Mouse (Mus musculus) brain, adult 2 months (tissue): Measurements from ENCODE around the gene Sgms1.

ENCODE experiments used
- DNase-seq: peaks from one replicate; pipeline ENCODE4 v3.0.0; 2011; ENCODE audit warnings: low read depth, low spot score

Sgms1 gene

DNA sequence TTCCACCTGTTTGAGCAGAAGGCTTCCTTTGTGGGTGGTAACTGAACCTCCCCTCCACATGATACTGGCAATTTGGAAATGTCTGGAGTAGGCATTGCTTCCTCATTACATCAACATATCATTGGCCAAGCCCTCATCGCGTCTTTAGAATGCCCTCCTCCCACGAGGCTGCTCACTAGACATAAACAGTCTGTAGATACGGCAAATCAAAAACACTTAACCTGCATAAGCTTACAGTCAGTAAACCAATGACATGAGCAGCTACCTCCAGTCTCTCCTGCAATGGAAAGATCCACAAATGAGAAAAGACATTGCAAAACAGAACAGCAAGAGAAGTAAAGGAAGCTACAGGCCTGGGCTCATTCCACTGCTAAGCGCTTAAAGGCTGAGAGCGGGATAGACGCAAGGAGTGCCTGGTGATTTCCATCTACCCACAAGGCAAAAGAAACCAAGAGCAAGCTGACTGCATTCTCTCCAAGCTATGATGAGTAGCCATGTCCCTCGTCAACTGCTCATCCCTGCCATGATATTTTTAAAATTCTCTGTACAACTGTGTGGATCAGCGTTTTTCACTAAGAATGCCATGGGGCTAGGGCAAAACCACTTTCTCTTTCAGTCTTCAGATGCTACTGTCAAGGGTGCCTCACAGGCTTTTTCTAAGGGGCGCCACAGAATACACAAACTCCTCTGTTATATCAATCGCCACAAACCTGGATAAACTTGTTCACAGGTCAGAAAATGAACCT, 117.9 kb downstream of the Sgms1 start:
- no peak for DNase-seq

DNA sequence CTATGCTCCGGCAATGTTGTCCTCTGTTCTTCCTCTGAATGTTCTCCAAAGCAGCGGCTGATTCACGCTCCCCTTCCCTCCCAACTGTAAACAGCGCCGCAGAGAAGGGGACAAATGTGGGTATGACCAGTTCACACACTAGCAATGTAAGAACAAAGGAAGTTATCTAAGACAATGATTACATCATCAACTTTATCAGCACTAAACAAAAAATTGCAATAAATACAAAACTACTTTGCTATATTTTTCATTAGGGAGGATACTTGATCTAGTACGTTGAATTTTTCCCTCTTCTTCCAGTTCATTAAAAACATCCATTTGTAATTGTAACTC, 119.7 kb downstream of the Sgms1 start:
- DNase-seq: no peak

DNA sequence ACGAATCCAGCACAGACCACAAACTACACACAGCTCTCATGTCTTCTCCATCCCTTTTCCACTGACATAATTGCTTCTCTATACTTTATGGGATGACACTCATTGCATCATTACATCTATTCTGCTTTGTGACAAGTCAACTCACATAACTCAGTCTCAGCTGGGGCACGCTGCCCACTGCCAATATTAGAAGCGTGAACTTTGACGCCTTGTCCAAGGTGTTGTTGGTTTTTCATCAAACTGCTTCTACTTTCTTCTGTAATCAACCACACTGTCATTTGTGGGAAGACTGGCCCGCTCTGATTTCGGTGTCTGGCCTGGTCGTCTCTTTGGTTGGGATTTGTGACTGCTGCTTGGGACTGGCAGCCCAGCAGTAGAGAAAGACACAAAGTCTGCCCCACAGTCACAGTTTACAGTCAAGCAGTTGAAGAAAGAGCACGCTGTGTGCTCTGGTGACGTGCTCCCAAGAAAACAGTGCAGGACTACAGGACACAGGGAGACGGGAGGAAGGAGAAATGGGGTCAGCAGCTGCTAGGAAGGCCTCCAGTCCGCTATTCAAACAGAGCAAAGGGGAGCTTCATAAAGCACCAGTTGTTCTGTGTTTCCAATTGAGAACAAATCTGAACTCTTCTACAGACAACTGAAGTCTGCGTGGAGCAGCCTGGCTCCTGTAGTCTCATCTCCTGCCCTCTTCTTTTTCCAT, 120.2 kb downstream of the Sgms1 start:
- DNase-seq: peak; percentile 64

DNA sequence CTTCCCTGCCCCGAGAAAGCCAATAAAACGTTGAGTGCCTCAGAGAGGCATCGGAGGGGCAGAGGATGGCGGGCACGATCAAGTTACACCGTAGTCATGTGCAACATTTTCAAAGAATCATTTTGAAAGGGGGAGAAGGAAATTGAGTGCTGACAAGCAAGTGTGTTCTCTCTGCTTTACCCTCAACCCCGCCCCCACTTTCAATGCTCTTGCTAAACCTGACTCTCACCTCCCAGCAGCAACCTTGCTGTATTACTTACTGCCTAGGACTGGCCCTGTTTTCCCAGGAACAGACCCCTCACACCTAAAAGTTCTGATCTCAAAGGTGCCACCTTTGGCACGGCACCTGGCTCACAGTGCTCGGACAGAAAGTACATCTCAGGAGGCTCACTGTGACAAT, 121.0 kb downstream of the Sgms1 start:
- no peak for DNase-seq

DNA sequence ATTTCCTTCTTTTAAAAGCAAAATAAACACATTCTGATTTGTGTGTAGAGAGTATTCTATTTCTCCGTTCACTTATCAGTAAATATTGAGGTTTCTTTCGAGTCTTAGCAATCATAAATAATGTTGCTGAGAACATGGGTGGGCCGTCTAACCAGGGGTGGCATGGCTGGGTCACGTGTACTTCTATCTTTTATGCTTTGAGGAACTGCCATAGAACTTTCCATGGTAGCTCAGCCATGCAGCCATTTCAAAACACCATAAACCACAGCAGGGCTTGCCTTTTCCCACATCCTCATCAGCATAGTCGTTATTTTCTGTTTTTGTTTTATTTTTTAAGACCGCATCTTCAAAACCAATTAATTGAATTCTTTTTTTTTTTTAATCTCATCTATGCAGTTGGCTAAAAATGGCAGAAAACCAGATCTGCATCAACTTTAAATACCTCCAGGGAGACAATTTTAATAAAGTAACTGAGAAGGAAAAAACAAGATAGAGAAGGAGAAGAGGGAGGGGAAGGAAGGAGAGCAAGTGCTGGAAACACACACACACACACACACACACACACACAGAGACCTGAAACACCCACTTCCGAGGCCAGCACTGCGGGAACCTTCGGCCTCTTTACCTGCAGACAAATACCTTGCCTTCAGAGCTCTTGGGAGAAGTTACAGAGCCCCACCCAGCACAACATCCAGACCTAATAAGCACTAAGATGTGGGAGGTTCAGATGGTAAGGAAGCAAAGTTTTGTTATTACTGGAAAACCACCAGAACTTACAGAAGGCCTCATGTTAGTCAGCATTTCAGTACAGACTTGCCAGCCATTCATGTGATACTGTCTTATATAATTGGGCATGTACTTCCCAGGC, 122.9 kb downstream of the Sgms1 start:
- DNase-seq: peak; percentile 65

DNA sequence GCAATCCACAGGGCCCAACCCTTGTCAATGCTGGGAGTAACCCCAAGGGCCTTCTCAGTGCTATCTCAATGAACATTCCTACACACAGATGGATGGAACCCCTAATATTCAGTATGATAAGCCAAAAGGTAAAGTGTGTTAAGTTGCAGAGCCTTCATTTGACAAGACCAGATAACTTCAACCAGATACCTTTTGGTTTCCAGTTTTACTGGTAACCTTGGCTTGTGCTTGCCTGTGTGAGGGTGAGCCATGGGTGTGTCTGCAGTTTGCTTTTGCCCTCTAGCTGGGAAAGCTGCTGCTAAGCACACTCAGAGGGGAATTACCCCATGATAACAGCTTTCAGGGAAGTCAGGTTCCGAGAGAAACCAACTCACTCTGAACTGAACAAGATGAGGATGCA, 125.8 kb downstream of the Sgms1 start:
- no peak for DNase-seq

DNA sequence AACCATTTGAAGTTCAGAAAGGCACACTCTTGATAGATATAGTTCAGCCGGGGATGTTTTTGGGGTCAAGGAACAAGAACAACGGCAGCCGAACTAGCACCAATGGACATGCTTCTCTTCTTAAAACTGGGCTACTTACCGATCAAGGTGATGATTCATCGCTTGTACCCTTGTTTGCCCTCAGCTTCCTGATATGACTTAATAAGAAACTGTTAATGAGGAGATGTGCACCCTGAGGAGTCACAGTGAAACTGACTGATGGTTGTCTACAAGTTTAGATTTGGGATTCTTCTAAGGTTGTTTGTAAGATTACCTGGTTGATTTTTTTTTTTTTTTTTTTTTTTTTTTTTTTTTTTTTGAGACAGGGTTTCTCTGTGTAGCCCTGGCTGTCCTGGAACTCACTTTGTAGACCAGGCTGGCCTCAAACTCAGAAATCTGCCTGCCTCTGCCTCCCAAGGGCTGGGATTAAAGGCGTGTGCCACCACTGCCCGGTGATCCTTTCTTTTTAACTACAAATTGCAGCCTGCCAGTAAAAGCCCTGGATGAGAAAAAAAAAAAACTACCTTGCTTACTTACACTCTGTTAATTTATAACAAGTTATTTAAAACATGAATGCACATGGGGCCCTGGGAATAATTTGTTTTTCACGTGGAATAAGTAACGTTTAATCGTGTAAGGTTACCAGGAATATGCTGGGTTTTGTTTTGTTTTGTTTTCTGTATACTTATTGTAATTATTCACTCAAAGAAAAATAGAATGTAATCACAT, 126.5 kb downstream of the Sgms1 start:
- DNase-seq: no peak

DNA sequence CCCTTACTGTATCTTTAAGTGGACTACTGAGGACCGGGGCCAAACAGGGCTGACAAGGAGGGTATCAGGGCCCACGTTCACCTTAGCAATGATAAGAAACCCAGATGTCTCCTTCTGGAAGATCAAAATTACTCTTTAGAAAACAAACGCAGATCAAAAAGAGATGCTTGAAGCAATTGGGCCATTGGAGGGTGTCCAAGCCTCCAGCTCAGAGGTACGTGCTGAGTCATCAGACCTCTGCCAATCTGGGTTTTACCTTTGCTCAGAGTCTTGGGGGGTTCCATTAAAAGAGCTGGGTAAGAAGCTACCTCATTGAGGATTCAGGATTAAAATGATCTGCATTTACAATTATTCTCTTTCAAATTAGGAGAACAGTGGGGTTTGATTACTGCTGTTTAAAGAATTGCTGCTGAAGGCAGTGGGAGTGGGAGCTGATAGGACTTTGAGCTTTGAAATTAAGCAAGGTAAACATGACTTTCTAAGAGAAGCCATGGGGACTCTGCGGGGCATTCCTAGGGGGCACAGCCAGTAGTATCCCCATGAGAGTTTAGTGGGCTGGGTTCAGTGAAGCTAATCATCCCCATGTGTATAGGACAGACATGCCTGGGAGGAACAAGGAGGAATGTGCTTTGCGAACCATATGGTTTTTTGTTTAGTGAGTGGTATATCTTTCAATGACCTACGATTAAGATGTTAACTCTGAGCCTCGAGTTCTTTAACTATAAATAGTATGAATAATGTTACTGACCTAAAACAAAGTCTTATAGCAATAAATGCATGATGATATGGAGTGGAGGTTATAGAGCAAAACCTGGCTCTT, 128.4 kb downstream of the Sgms1 start:
- DNase-seq: peak; percentile 57

DNA sequence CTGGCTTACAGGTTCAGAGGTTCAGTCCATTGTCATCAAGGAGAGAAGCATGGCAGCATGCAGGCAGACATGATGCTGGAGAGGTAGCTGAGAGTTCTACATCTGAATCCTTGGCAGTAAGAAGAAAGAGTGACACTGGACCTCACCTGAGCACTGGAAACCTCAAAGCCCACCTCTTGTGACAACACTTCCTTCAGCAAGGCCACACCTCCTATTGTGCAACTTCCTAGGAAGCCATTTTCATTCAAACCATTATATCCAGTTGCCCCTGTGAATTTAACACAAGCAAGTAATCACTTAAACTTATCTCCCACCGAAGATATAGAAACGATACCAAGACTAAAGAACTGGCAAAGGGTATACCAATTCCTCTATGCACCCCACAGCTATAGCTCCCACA, 129.7 kb downstream of the Sgms1 start:
- DNase-seq: no peak

DNA sequence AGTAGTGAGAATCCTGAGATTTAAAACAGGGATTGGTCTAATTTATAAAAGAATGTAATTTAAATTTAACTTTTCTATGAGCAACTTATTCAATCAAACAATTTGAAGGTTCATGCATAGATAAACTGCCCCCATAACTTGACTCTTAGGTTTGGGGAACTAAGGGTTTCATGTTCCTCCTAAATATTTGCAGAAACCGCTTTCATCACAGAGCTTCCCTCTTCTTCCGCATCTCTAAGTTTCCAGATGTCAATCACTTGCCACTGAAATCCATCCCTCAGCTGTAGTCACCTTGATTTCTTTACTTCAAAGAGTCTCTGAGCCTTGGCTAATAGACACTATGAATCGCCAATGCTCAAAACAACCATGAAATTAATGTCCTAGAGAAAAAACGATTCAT, 130.5 kb downstream of the Sgms1 start:
- DNase-seq: no peak

DNA sequence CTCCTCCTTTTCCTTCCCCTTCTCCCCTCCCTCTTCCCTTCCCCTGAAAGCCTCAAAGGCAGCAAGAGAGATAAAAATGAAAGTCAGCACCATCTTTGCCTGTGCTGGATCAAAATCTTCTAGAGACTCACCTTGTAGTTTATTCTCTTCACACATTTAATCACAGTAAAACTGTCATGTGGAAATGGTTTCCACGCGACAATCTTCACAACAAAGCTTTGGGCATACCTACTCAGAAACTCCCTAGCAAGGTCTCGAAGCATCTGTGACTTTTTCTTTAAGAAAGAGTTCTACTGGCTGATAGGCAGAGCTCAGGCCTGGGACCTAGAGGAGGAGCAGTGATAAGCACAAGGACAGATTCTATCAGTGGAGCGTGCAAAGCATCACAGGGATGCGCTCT, 131.4 kb downstream of the Sgms1 start:
- no peak for DNase-seq

DNA sequence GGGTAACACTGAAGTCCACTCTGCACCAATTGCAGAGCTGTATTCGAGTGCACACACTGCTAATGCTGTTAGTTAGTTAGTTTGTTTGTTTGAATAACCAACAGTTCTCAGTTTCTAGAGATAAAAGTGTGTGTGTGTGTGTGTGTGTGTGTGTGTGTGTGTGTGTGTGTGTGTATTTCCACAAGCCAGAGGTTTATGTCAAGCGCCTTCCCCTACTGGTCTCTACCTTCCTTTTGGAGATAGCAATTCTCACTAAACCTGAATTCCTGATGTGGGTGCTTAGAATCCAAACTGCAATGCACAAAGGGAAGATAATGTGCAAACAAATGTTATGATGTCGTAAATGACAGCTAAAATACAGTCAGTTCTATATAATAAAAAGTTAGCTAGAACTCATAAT, 131.9 kb downstream of the Sgms1 start:
- DNase-seq: no peak

DNA sequence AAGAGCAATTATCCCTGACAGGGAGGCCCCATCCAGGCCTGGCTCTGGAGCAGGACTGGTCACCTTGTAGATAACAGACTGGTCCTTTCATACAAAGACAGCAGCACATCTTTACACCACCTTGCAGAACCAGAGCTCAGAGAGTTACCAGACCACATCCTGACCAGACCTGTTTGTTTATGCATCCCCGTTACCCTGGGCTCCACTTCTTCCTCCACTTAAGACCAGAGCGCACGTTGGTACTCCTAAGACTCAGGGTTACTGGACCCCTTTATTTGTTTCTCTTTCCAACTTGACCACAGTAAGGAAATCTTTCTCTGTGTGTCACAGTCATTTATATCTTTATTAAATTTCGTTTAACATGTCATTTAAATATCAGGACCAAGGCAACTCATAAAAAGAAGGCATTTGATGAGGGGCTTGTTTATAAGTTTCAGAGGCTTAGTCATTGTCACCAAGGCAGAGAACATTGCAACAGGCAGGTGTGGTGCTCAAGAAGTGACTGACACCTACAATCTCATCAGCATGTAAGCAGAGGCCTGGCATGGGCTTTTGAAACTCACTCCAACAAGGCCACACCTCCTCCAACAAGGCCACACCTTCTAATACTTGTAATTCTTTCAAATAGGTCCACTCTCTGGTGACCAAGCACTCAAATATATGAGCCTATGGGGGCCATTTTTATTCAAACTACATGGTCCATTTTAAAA, 132.7 kb downstream of the Sgms1 start:
- DNase-seq: no peak

DNA sequence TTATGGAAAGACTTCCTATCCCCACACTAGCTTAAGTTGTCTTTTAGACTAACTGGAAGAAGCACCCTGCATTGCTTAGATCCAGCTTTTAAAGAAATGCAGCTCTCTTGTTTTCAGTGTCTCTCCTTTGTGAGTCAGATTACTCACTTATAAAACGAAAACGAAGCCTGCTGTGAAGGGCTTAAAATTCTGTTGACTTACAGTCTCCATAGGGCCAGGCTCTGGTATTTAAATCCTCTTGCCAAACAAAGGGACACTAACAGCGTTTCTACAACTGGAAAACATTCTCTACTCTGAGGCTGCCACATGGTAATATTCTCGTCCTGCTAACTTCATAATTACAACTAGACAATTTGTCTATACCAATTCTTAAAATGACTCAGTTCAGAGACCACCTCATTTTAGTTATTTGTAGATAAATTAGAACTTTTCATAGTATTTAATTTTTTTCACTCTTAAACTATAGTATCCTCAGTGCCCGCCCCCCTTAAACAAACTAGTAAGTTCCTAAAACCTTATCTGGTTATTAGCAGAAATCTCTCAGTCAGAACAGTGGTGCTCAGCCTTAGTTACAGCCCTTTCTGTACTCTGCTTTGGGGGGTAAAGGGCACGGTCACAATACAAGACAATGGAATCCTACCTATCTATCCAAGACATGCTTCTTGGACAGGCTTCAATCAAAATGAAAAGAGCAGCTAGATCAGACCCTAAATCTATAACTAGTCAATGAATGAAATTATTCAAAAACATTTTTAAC, 133.9 kb downstream of the Sgms1 start:
- no peak for DNase-seq

DNA sequence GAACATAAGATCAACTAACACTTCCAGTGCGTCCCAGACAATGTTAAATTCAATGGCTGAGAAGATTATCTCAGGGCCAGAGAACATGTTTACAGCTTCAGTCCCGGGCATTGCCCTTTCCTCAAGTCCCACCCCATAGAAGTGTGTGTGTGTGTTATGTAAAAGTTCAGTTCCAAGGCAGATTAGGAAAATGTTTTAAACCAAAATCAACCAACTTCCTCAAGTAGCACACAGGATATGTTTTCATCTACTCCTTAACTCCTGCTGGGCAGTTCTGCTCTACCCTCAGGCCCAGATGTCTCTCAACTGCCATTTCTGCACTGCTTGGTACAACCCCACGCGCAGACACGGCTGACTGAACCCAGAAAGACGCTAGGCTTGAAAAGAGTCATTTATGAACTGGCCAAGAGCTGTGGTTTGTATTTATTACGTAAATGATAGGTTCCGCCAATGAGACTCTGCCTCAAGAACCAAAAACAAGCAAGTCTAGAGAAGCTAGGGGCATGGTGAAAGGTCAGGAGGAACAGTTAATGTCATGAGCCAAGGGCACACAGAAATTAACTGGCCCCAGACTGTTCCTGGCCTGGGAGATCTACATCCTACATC, 134.7 kb downstream of the Sgms1 start:
- no peak for DNase-seq

DNA sequence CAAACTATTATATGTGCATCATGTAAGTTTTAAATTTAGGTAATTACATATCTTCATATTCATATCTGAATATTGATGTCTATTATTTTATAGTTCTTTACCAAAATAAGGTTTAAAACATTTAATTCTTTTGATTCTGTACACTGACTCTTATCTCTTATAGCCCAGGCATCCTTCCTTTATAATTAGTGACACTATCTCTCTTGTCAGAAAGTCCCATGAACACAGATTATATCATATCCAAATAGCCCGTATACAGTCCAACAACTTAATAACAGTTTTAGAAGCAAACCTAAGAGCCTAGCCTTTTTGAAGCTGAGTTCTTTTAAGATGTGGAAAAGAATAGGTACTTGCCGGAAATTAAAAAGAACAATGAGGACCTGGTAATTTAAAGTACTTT, 135.3 kb downstream of the Sgms1 start:
- no peak for DNase-seq

DNA sequence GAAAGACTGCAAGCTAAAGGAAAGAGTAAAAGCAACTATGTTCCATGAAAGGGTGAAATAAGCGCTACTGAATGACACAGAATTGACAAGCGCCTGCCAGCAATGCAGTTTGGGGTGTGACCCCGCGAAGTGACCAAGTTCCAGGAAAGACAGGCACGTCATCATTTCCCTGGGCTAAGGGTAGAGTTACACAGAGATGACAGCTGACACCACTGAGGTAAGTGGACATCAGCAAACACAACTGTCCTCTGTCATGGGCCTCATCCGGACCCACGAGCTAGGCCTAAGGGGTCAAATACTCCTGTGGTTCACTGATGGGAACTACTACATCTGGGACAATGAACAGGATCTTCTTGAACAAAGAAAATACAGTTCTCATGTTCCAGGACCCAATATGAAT, 136.5 kb downstream of the Sgms1 start:
- no peak for DNase-seq

DNA sequence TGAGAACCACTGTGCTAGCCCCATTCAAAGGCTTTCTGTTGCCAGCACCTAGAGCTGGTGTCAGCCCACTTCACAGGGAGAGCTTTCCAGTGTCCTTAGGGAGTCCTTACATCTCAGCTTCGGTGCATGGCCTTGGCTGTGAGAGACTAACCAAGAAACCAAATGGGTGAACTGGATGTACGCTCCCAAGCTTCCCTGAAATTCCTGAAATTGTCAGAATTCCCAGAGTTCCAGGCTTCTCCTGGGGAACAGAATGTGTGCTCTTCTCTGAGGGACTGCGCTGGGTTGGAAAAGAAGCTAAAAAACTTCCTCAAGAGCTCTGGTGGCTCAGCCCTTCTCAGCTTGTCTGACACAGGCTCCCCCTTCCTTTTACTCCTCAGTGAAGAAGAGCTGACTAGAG, 137.1 kb downstream of the Sgms1 start:
- DNase-seq: no peak
